Comparison of ENCODE assay signal across 15 mouse cellular contexts in the genomic region with DNA sequence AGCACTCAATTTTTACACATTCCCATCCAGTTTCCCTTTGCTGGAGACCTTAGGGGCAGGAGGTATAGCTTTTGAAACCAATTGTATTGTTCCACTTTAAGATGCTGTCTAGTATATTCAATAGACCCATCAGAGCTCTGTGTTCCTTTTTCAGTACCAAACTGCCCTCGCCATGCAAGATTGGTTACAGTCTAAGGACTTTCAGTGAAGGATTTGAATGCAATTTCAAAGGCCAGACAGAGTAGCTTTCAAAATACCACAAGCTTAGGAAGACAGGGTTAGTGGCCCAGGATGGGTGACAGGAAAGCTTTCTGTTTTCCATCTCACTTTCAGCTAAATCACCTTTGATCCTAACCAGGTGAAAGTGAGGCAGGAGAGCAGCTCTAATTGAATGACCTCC.
"Had no signal": no experiment of that assay in that cellular context is flagged by ENCODE, and none has a peak within 500 bp of the region (broad histone marks: within the 10 kb centered on the region; RNA-seq: fewer than 3 reads in every experiment).

No protein-coding gene starts in this region.

- H3K36me3 ChIP-seq: limb, embryonic 12.5 days; limb, embryonic 15.5 days had no signal

- H3K9me3 ChIP-seq: limb, embryonic 12.5 days; limb, embryonic 15.5 days had no signal

- H3K4me2 ChIP-seq: limb, embryonic 12.5 days; limb, embryonic 15.5 days; liver, embryonic 11.5 days; lung, embryonic 14.5 days had no signal

- ATAC-seq: liver, postnatal 0 days; lung, postnatal 0 days had no signal

- DNase-seq: kidney, adult 18-20 months; kidney, adult 9 months; kidney, postnatal 14 days; kidney, postnatal 4 days; left cerebral cortex, postnatal 4 days; liver, postnatal 0 days; lung, embryonic 14.5 days; thymus, adult 18-20 months; thymus, postnatal 36 days had no signal

- H3K4me1 ChIP-seq: limb, embryonic 15.5 days had no signal

- H3K4me3 ChIP-seq: limb, embryonic 12.5 days; limb, embryonic 15.5 days had no signal

- H3K9ac ChIP-seq: limb, embryonic 12.5 days; limb, embryonic 15.5 days; liver, embryonic 14.5 days; liver, postnatal 0 days; lung, embryonic 14.5 days had no signal

- H3K27ac ChIP-seq: limb, embryonic 12.5 days; limb, embryonic 15.5 days; liver, embryonic 14.5 days; macrophage had no signal

- H3K27me3 ChIP-seq: limb, embryonic 12.5 days; limb, embryonic 15.5 days had no signal
